Mouse (Mus musculus): ENCODE measurements around the gene Defb26.

Gene Defb26

DNA sequence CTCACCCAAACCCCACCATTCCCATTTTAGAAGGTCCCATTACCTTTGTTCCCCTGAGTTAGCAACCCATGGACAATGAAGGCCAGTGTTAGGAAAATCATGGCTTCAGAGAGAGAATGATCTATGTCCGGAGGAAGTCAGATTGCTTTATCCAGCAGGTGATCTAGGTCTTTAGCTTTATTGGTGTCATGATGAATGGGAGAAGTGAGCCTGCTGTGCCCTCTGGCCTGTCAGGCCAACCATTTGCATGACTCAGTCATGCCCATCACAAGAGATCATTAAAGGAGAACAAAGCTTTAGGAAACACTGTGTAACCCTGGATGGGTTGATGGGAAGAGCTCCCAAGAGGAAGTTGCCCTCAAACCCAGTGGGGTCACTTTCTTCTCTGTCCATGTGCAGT is at the start of gene Defb26:
TSS of gene Defb26 (minus strand) at position 101 of the 400 bp plus-strand sequence.
- DNase-seq (ENCODE audit: low read depth, low spot score), result no peak

DNA sequence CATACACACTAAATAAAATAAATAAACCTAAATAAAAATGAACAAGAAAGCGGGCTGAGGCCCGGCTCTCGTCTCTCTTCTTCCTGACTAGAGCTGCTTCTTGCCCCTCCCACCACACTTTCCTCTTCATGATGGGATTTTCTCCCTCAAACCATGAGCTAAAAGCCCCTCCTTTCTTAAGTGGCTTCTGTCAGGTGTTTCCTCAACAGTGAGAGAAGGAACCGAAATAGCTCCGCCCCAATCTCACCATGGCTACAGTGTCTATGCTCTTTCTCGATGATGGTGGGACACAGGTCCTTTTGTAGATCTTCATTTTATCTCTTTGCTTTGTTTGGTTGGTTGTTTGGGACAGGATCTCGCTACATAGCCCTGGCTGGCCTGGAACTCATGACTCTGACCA is 45.2 kb upstream of the Defb26 start:
- no peak for DNase-seq (ENCODE audit: low read depth, low spot score)

DNA sequence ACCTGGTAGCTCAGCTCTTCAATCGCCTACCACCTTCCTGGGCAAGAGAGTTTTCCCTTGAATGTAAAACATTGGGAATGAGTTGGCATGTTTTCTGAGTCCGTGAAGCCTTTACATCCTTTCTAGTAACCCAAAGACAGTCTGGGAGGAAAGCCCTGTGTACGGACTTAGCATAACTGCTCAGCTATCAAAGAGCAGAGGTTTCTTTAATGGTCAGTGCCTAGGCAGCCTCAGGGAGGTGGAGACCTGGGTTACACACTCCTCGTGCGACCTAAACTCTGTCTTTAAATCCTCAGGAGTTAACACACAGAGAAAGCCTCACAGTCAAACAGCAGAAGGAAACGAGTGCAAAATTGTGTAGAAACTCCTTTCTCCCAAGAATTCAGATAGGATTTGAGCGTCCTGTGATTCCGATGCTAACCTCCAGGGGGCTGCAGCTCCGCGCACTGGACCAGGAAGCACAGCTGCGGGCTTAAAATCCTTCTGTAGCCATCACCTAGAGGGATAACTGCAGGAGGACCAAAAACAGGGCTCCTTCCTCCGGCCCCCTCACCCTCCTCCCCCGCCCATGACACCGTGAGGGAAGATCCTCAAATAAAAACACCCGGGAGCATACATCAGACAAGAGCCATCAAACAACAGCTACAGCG is 42.4 kb upstream of the Defb26 start:
- DNase-seq (ENCODE audit: low read depth, low spot score), result no peak

DNA sequence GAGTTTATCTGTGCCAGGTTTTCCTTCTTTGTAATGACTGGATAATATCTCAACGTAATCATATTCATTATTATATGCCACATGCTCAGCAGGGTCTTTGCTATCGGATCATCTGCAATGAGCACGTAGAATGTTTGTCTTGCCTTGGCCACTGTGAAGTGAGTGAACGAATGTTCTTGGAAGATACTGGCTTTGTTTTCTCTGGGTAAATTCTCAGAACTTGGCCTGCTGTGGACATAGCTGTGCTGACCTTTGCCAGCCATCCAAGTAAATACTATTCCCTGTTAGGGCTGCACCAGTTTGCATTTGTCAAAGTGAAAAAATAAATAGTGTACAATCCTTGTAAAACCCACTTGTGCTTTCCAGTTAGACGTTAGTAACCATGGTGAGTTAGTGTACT is 36.6 kb upstream of the Defb26 start:
- DNase-seq (ENCODE audit: low read depth, low spot score), result no peak

DNA sequence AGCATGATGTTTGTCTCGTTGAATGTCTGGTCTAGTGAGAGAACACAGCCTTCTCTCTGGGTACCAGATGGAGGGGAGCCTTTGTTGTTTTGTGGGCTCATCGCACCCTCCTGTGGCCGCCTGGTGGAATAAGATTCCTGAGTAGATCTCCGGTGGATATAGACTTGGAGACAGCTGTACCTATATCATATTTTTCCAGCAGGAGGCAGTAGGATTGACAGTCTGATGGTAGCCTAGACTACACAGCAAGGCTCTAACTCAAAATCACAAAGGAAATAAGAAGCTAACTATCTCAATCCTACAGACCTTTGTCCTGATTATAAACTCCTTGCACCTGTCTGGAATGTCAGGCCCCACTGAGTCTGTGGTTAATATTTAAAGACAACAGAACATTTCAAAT is 33.2 kb upstream of the Defb26 start:
- peak; percentile 36 for DNase-seq (ENCODE audit: low read depth, low spot score)

DNA sequence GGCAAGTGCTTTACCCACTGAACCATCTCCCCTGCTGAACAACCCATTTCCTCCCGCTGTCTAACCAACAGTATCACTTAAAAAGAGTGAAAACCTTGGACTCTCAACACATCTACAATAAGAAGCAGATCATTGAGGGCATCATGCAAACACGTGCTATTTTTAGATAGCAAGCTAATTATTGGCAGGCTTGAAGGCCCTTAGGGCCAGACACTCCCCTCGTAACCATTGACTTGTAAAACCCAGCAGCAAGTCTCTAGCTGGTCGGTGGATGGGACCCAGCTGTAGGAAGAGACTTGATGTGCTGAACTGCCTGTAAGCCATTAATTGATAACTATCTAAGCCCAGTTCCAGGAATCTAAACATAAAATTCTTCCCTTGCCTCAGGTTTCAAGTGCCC is 32.0 kb upstream of the Defb26 start:
- DNase-seq (ENCODE audit: low read depth, low spot score), result no peak

DNA sequence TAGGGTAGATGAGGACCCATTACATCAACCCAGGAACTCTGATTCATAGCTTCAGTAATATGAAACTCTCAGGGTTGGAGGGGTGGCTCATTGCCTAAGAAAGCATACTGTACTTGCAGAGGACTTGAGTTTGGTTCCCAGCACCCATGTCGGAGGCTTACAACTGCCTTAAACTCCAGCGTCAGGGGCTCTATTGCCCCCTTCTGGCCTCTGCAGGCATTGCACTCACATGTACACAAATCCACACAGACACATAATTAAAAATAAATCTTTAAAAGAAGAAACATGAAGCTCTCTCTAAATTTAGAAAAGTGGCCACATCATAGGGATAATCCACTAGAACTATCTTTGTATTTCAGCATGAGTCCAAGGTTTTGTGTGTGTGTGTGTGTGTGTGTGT is 31.4 kb upstream of the Defb26 start:
- DNase-seq (ENCODE audit: low read depth, low spot score), result no peak

DNA sequence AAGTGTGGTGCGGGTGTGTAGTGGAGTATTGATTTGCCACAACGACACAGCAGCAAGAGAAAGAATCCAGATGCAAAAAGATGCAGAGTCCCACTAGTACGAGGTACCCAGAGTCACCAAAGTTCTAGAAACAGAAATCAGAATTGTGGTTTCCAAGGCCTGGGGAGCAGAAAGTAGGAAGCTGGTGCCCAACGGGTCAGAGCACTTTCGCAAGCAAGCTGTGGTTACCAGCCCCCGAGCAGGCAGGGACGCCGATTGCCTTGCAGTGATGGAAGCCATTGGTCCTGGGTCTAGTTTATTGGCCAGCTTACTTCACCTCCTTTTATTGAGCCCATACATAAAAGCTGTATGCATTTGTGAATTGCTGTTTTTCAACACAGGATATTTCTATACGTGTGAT is 30.5 kb upstream of the Defb26 start:
- DNase-seq (ENCODE audit: low read depth, low spot score), result no peak

DNA sequence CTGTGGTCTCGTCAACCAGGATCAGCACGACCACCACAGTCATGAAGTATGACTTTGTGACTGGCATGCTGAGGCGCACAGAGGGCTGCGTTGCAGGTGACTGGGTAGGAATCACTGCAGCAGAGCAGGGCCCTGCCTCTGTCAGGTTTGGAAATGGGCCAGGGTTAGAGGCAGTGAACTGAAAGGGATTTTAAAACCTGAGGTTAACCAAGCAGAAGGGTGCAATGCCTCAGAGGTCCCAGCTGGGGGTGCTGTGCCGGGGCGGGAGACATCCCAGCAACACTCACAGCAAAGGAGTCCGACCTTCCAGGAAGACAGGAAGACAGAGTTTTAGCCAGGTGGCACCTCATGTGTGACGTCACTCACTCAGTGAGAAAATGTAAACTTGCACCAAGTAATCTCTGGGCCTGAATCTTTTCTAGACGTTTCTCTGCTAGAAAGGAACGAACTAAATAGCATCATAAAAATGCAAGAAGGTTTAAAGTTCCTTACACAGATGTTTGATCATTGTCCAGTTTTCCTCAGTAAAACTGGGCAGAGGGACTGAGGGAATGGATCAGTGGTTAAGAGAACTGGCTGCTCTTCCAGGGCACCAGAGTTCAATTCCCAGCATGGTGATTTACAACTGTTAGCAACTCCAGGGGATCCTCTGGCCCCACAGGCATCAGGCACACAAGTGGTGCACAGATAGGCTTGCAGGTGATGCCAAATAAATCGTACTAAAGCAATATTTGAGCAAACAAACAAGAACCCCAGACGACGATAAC is 28.6 kb upstream of the Defb26 start, which contains the start of gene Defb29:
TSS of gene Defb29 (minus strand) at position 155 of the 767 bp plus-strand sequence.
- peak; percentile 29 for DNase-seq (ENCODE audit: low read depth, low spot score)

DNA sequence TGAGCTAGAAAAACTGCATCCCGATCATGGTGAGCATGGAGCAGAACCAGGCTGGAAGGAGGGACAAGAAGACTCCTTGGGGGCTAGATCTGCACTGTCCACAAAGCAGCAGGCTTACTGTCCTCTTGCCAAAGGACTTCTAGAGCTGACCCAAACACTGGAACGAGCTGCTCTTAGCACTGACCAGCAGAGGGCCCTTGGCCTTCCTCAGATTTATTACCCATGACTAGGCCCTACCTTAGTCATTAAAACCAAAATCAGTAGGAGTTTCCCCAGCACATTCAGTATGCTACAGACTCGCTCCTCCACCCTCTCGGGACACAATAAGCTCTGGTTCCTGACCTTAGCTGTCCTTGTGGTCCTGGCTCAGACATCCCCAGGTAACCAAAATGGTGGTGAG is 6.5 kb upstream of the Defb26 start, which contains the start of gene Defb28:
TSS of gene Defb28 (plus strand) at position 275 of the 400 bp plus-strand sequence.
- DNase-seq (ENCODE audit: low read depth, low spot score), result no peak

DNA sequence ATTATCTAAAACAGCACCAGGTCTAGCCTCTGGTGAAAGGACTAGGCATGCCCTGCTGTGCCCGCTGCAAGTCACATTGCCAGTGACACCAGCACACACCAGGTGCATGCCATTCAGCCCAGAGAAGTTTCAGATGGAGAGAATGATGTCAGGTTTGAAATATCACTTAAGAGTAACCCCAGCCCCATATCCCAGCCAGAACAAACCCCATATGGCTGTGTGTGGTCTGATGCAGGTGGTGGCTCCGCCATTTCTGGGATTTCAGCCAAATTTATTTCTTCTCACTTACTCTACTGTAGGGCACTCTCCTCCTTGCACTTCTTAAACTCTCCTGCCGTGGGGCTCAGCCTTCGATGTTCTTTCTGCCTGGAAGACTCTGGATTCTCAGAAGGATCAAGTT is 4.6 kb upstream of the Defb26 start:
- DNase-seq (ENCODE audit: low read depth, low spot score), result no peak

DNA sequence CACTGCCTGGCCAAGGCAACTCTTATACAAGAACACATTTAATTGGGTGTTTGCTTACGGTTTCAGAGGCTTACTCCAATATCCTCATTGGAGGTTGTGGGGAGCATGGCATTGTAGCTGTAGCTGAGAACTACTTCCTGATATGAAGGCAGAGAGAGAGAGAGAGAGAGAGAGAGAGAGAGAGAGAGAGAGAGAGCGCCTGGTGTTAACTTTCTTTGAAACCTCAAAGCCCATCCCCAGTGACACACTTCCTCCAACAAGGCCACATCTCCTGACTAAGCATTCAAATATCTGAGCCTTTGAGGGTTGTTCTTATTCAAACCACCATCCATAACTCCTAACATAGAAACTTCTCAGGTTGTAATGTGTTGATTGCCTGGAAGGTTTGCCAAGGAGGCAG is 7.5 kb downstream of the Defb26 start:
- no peak for DNase-seq (ENCODE audit: low read depth, low spot score)

DNA sequence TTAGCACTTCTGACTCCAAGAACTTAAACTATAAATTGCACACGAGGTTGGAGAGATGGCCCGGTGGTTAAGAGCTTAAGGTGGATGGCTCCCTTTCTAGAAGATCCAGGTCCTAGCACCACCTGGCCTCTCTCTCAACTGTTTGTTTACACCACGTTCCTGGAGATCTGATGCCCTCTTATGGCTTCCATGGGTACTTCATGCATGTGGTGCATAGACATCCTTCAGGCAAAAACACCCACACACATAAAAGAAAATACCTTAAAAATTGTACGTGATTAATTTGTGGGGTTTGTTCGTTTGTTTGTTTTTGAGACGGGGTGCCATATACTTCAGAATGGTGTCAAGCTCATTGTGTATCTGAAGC is 10.6 kb downstream of the Defb26 start:
- DNase-seq (ENCODE audit: low read depth, low spot score), result no peak

DNA sequence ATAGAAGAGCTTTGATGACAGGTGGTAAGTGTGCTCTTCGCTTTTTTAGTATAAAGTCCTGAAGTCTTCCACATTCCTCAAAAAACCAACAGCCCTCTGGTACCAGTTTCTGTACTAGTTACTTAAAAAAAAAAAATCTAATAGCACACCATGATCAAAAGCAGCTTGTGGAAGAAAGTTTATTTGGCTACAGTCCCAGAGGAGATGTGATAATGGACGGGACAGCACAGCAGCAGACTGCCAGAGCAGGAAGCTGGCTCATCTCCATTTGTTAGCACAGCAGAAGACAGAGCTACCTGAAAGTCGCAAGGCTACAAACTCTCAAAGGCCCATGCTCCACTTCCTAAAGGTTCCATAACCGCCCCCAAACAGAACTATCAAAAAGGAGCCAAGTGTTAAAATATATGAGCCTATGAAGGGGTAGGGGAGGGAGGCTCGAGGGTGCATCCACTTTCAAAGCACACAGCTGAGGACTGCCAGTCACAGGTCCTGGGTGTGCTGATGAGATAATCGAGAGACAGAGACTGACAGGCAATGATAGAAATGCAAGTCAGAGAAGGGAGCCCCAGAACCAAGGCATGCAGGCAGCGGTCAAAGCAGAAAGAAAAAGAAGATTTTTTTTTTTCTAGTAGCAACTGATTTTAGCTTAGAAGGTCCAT is 11.2 kb downstream of the Defb26 start:
- no peak for DNase-seq (ENCODE audit: low read depth, low spot score)

DNA sequence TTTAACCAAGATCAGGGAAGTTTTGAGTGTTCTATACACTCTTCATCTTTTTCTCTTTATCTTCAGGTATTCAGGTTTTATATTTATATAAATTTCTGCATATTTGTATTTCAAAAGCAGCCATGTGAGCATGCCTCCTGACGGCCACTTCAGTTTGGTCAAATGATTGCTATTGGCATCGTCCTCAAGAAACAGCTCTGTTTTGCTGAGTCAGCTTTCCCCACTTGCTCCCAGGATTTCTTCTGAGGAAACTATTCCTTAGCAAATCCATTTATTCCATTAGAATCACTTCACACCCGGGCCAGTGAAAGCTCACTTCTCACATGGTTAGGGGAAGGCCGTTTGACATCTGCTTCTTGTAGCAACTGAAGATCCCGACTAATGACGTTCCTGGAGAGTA is 13.5 kb downstream of the Defb26 start:
- no peak for DNase-seq (ENCODE audit: low read depth, low spot score)

DNA sequence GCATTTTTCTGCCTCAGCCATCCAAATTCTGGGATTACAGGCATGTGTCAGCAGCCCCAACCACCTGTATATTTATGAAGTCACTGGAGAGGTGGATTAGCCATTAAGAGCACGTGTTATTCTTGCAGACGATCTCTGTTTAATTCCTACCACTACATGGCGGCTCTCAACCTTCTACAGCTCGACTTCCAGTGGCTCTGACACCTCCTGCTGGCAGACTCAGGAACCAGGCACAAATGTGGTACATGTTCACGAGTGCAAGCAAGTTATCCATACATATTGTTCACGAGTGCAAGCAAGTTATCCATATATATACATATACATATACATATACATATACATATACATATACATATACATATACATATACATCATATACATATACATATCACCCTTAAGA is 18.3 kb downstream of the Defb26 start:
- no peak for DNase-seq (ENCODE audit: low read depth, low spot score)

DNA sequence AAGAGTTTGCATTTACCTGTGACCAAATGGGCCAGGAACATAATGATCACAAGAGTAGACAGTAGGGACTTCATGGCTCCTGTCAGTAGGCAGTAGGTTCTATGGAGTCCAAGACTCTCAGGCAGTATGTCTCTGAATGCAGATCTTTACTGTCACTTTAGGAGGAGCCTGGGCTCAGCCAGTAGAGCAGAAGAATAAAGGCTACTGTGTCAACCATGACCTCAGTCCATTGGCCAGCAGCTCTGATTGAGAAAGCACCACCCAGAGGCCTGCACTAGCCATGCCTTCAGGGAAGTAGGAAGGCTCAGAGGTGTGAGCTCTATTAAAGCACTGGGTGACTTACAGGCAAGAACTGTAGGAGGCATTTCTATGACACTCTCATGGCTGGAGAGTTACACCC is 21.5 kb downstream of the Defb26 start, which contains the start of gene Defb22:
TSS of gene Defb22 (minus strand) at position 101 of the 400 bp plus-strand sequence.
- DNase-seq (ENCODE audit: low read depth, low spot score), result no peak

DNA sequence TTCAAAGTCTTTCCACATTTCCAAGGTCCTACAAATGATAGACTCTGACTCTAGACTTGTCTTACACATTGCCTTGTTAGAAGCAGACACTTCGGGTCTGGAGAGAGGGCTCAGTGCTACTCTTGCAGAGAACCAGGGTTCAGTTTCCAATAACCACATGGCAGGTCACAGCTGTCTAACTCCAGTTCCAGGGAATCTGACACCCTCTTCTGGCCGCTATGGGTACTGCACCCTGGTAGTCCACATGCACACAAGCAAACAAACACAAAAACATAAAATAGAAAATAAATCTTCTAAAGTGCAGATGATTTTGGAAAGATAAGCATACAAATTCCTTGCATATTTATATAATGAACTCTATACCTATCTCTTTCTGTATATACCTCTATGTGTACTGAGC is 24.5 kb downstream of the Defb26 start:
- DNase-seq (ENCODE audit: low read depth, low spot score), result no peak

DNA sequence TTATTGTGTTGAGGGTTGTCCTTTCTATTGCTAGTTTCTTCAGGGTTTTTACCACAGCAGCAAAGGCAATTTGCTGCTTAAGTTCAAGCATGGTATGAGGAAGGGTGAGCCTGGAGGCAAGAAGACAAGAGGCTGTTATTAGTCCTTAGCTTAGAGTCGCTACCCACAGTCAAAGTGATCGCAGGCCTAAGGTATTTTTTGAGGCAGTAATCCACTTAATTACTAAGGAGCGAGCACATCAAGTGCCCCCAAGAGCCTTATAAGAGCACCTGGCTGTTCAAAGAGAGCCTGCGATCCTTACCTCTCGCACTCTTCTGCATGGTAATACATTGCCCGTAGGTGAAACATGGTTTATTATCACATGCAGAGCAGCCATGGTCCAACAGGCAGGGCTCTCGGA is 29.8 kb downstream of the Defb26 start:
- no peak for DNase-seq (ENCODE audit: low read depth, low spot score)

DNA sequence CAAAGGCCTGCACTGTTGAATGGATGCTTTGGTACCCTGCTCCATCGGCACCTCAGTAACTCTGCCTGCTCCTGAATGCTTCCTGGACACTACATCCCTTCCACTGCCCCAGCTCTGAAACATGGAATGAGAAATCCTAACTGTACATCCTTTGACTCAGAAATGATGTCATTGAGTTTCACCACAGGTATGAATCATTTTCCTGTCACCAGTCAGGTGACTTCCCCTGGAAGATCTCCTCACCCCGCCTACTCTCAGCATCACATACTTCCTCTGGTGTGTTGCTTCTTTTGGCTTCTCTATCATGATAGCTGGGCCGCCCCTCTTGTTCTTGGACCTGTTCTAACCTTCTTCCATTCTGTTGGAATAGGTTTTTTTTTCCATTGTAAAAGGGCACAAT is 30.6 kb downstream of the Defb26 start:
- DNase-seq (ENCODE audit: low read depth, low spot score), result no peak

DNA sequence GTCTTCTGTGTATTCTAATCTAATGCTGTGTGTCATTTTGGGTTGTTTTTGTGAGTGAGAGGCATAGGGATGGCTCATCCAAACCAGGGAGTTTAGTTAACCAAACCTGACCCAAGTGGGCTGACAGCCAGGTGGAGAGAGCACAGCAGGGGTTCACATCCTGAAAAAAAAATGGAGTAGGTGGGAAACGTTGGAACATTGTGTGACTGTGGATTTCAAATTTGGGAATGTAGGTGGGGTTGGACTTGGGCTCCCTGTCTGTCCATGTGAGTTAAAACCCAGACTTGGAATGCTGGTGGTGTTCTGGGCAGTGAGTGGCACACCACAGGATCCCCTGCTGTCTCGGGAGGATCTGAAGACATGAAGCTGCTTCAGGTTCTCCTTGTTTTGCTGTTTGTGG is 34.7 kb downstream of the Defb26 start, which contains the start of gene Defb20:
TSS of gene Defb20 (plus strand) at position 301 of the 400 bp plus-strand sequence.
- no peak for DNase-seq (ENCODE audit: low read depth, low spot score)

DNA sequence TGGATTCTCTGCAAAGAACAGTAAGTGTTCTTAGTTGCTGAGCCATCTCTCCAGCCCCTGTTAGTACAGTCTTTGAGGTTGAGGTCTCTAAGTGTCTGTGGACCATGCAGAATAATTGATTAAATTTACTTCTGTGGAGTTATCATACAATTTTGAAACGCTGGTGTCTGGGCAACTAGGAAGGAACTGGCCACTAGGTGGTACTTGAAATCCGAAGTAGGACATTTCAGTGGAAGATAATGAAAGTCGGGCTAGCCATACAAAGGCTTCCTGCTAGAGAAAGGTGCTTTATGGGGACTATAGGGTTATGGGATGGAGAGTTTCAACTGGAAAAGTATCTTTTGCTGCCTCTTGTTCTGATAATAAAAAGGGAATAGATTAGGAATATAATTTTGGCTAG is 39.1 kb downstream of the Defb26 start:
- DNase-seq (ENCODE audit: low read depth, low spot score), result no peak

DNA sequence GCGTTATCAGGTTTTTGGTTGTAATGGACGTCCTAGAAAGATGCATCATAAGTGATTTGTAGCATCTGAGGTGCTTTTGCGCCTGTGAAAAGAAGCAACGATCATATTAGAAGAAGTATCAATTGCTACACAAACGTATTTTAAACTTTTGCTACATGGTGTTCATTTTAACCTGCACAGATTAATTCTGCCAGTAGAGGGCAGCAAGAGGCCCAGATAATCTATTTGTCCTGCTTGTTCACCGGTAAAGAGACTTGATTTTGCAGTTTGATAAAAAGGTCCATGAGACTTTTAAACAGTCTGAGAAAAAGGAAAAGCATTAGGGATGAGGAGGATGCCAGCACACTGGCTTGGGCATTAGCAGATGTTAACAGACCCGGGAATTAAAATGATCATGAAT is 40.5 kb downstream of the Defb26 start:
- no peak for DNase-seq (ENCODE audit: low read depth, low spot score)
